In the genomic region with DNA sequence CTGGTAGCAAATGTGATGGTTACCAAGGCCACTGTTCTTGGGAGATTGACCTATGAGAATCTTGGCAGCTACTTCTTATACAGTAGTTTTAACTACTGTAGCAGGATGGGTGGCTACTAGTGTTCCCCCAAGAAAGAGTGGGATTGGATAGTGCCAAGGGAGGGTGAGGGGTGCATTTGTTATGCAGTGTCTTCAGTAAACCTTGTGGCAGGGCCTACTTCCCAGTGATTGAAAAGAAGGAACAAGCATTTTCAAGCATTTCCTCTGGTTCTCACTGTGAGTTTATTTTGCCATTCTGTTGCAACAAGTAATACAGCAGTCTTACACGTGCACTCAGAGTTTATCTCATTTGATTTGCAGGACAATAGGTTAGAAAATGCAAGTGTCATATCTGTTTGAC, we compare ENCODE assay signal across 8 mouse cellular contexts. TPM values are rescaled to one million over a fixed set of nuclear protein-coding genes. Genes with fewer than 3 reads are reported as not detected.
DNase-seq lines count a peak whose midpoint lies in the region; ATAC-seq and TF ChIP-seq lines count a peak whose summit lies in the region.

No protein-coding gene starts in this region.

- H3K4me2 ChIP-seq in limb, embryonic 14.5 days (replicated peaks; ENCODE audit: low read depth, low read length, severe bottlenecking) = peak overlapping the region; percentile 97
- peak overlapping the region; percentile 87 for H3K4me2 ChIP-seq in stomach, postnatal 0 days (replicated peaks; ENCODE audit: low read depth)

- TF ChIP-seq EP300 in stomach, postnatal 0 days (optimal IDR thresholded peaks at IDR 0.05) = no peak

- 0% methylated on average over 1 of the region's 1 CpGs for WGBS in cerebellum, adult 2 months
- WGBS in spleen, adult 2 months = 9% methylated on average over 1 of the region's 1 CpGs
- WGBS in limb, embryonic 14.5 days = 46% methylated on average over 1 of the region's 1 CpGs
- 17% methylated on average over 1 of the region's 1 CpGs for WGBS in stomach, postnatal 0 days

- no peak for TF ChIP-seq POLR2A in cerebellum, adult 2 months (IDR thresholded peaks at IDR 0.05; ENCODE audit: borderline replicate concordance, insufficient read depth, low read length)
- no peak for TF ChIP-seq POLR2A in spleen, adult 2 months (IDR thresholded peaks at IDR 0.05; ENCODE audit: low read depth, low read length)
- no peak for TF ChIP-seq POLR2A in limb, embryonic 14.5 days (IDR thresholded peaks at IDR 0.05; ENCODE audit: borderline replicate concordance, extremely low read depth, insufficient read depth, insufficient read length)

- H3K9me3 ChIP-seq in limb, embryonic 14.5 days (ENCODE audit: control insufficient read depth, low read length) = no peaks in the 10 kb centered on the region
- no peaks in the 10 kb centered on the region for H3K9me3 ChIP-seq in stomach, postnatal 0 days (ENCODE audit: control insufficient read depth, low read length)

- H3K4me1 ChIP-seq in cerebellum, adult 2 months (ENCODE audit: control insufficient read depth, insufficient read depth, low read length) = peaks cover 10% of the 10 kb centered on the region
- peaks cover 16% of the 10 kb centered on the region for H3K4me1 ChIP-seq in spleen, adult 2 months (ENCODE audit: control insufficient read depth, insufficient read depth, insufficient read length)
- peaks cover 24% of the 10 kb centered on the region for H3K4me1 ChIP-seq in limb, embryonic 14.5 days (ENCODE audit: control insufficient read depth, insufficient read depth, low read length)
- no peaks in the 10 kb centered on the region; the same call in 1 of the 2 replicates for H3K4me1 ChIP-seq in stomach, postnatal 0 days (replicated peaks; ENCODE audit: control insufficient read depth, insufficient read depth)

- peak overlapping the region; percentile 70 for H3K9ac ChIP-seq in limb, embryonic 14.5 days (ENCODE audit: low read depth, low read length, severe bottlenecking)
- H3K9ac ChIP-seq in stomach, postnatal 0 days (ENCODE audit: low read length) = no peak overlapping the region

- no peak for ATAC-seq in limb, embryonic 14.5 days (ENCODE audit: low FRiP score, low read depth)
- no peak for ATAC-seq in stomach, postnatal 0 days (ENCODE audit: low FRiP score, low TSS enrichment)

- H3K27ac ChIP-seq in cerebellum, adult 2 months (ENCODE audit: insufficient read depth, low read length) = no peak overlapping the region
- H3K27ac ChIP-seq in spleen, adult 2 months (ENCODE audit: insufficient read depth, low read length) = no peak overlapping the region
- peak overlapping the region; percentile 89 for H3K27ac ChIP-seq in limb, embryonic 14.5 days (replicated peaks; ENCODE audit: low read depth, low read length)
- H3K27ac ChIP-seq in stomach, postnatal 0 days (replicated peaks) = no peak overlapping the region

- peak overlapping the region; percentile 81 for H3K4me3 ChIP-seq in cerebellum, adult 2 months (replicated peaks; ENCODE audit: insufficient read depth, low read depth, low read length)
- peak overlapping the region; percentile 26; the same call in 1 of the 2 replicates for H3K4me3 ChIP-seq in spleen, adult 2 months (ENCODE audit: extremely low read depth, insufficient read depth, insufficient read length)
- H3K4me3 ChIP-seq in limb, embryonic 14.5 days (replicated peaks; ENCODE audit: low read length) = peak overlapping the region; percentile 72
- peak overlapping the region; percentile 93 for H3K4me3 ChIP-seq in stomach, postnatal 0 days (ENCODE audit: low read depth, low read length)

- DNase-seq in cerebellum, adult 2 months = no peak
- no peak for DNase-seq in cerebellum, adult 11-12 months
- DNase-seq in spleen, adult 2 months (ENCODE audit: low read depth in 1 of 2, low spot score in 2 of 2) = no peak
- DNase-seq in spleen, adult 18-20 months = no peak
- DNase-seq in limb, embryonic 14.5 days (ENCODE audit: low spot score) = no peak
- no peak for DNase-seq in stomach, postnatal 0 days (ENCODE audit: low spot score)
- no peak for DNase-seq in urinary bladder, postnatal 36 days (ENCODE audit: low spot score in 2 of 2)
- DNase-seq in yolk sac, embryonic 10.5 days (ENCODE audit: low spot score) = no peak

- TF ChIP-seq CTCF in cerebellum, adult 2 months (IDR thresholded peaks at IDR 0.05; ENCODE audit: borderline replicate concordance, insufficient read depth, low read depth, low read length) = no peak
- TF ChIP-seq CTCF in spleen, adult 2 months (IDR thresholded peaks at IDR 0.05; ENCODE audit: extremely low read depth, insufficient read depth, insufficient read length, insufficient replicate concordance) = no peak
- TF ChIP-seq CTCF in stomach, postnatal 0 days (IDR thresholded peaks at IDR 0.05; ENCODE audit: low read depth) = no peak

- peaks cover 14% of the 10 kb centered on the region for H3K36me3 ChIP-seq in spleen, adult 2 months (ENCODE audit: control insufficient read depth, insufficient read depth, low read length)
- H3K36me3 ChIP-seq in limb, embryonic 14.5 days (ENCODE audit: control insufficient read depth, insufficient read depth, low read length) = peaks cover 45% of the 10 kb centered on the region
- peaks cover 3% of the 10 kb centered on the region; the same call in 1 of the 2 replicates for H3K36me3 ChIP-seq in stomach, postnatal 0 days (ENCODE audit: control insufficient read depth, insufficient read depth, low read length)

- no peaks in the 10 kb centered on the region for H3K27me3 ChIP-seq in cerebellum, adult 2 months (ENCODE audit: control insufficient read depth, insufficient read depth, low read length)
- no peaks in the 10 kb centered on the region for H3K27me3 ChIP-seq in spleen, adult 2 months (ENCODE audit: control insufficient read depth, insufficient read depth, low read length)
- H3K27me3 ChIP-seq in limb, embryonic 14.5 days (ENCODE audit: control insufficient read depth, insufficient read depth, low read length) = no peaks in the 10 kb centered on the region
- no peaks in the 10 kb centered on the region for H3K27me3 ChIP-seq in stomach, postnatal 0 days (ENCODE audit: control insufficient read depth, insufficient read depth, low read length)

RNA-seq across cellular contexts. Expression of a gene that starts 1.1 kb away (rescaled TPM):
- 88.0 and 90.5 TPM in 2 replicates for polyA plus RNA-seq in cerebellum, adult 2 months (2012; rRNA removed)
- 24.1 and 29.4 TPM in 2 replicates for polyA plus RNA-seq in spleen, adult 2 months (2012; rRNA removed)
- 37.0 and 38.1 TPM in 2 replicates for polyA plus RNA-seq in limb, embryonic 14.5 days (2012; rRNA removed)
- polyA plus RNA-seq in limb, embryonic 14.5 days (2014; fragmentation: Nextera tagmentation; extraction: Ambion mirVana) = 35.7 and 36.1 TPM in 2 replicates
- 18.9 and 20.1 TPM in 2 replicates for polyA plus RNA-seq in stomach, postnatal 0 days (2015; fragmentation: Nextera tagmentation; extraction: Ambion mirVana)

RNA-seq across cellular contexts. Expression of a gene that starts 1.3 kb away (rescaled TPM):
- polyA plus RNA-seq in cerebellum, adult 2 months (2012; rRNA removed) = 78.9 and 83.6 TPM in 2 replicates
- polyA plus RNA-seq in spleen, adult 2 months (2012; rRNA removed) = 19.8 and 21.2 TPM in 2 replicates
- 38.9 and 42.3 TPM in 2 replicates for polyA plus RNA-seq in limb, embryonic 14.5 days (2012; rRNA removed)
- 68.6 and 71.9 TPM in 2 replicates for polyA plus RNA-seq in limb, embryonic 14.5 days (2014; fragmentation: Nextera tagmentation; extraction: Ambion mirVana)
- 53.5 and 54.4 TPM in 2 replicates for polyA plus RNA-seq in stomach, postnatal 0 days (2015; fragmentation: Nextera tagmentation; extraction: Ambion mirVana)

RNA-seq across cellular contexts. Expression of a gene that starts 11.5 kb away (rescaled TPM):
- polyA plus RNA-seq in cerebellum, adult 2 months (2012; rRNA removed) = 0.13 TPM in 1 of 2 replicates, not detected in the other
- polyA plus RNA-seq in spleen, adult 2 months (2012; rRNA removed) = 15.2 and 17.1 TPM in 2 replicates
- polyA plus RNA-seq in limb, embryonic 14.5 days (2012; rRNA removed) = 0.39 and 0.55 TPM in 2 replicates
- 0.14 TPM in 1 of 2 replicates, not detected in the other for polyA plus RNA-seq in limb, embryonic 14.5 days (2014; fragmentation: Nextera tagmentation; extraction: Ambion mirVana)
- polyA plus RNA-seq in stomach, postnatal 0 days (2015; fragmentation: Nextera tagmentation; extraction: Ambion mirVana) = 0.75 and 0.76 TPM in 2 replicates

RNA-seq across cellular contexts. Expression of a gene that starts 35.6 kb away (rescaled TPM):
- polyA plus RNA-seq in cerebellum, adult 2 months (2012; rRNA removed) = 40.6 and 41.6 TPM in 2 replicates
- polyA plus RNA-seq in spleen, adult 2 months (2012; rRNA removed) = 31.1 and 36.9 TPM in 2 replicates
- polyA plus RNA-seq in limb, embryonic 14.5 days (2012; rRNA removed) = 50.7 and 59.8 TPM in 2 replicates
- polyA plus RNA-seq in limb, embryonic 14.5 days (2014; fragmentation: Nextera tagmentation; extraction: Ambion mirVana) = 11.3 and 11.9 TPM in 2 replicates
- polyA plus RNA-seq in stomach, postnatal 0 days (2015; fragmentation: Nextera tagmentation; extraction: Ambion mirVana) = 2.9 and 4.3 TPM in 2 replicates

RNA-seq across cellular contexts. Expression of a gene that starts 43.8 kb away (rescaled TPM):
- 115 and 117 TPM in 2 replicates for polyA plus RNA-seq in cerebellum, adult 2 months (2012; rRNA removed)
- 32.1 and 63.8 TPM in 2 replicates for polyA plus RNA-seq in spleen, adult 2 months (2012; rRNA removed)
- 38.9 and 43.5 TPM in 2 replicates for polyA plus RNA-seq in limb, embryonic 14.5 days (2012; rRNA removed)
- 19.4 and 21.5 TPM in 2 replicates for polyA plus RNA-seq in limb, embryonic 14.5 days (2014; fragmentation: Nextera tagmentation; extraction: Ambion mirVana)
- polyA plus RNA-seq in stomach, postnatal 0 days (2015; fragmentation: Nextera tagmentation; extraction: Ambion mirVana) = 12.9 and 13.8 TPM in 2 replicates

Comparison
In these comparisons a context has a peak if more than half of its experiments do, and no peak if none do; other contexts are left out.
1. H3K4me3 ChIP-seq: peak in every context shown above with its lines; median percentile 93 in stomach, postnatal 0 days; 81 in cerebellum, adult 2 months; 72 in limb, embryonic 14.5 days; 26 in spleen, adult 2 months.